Mouse (Mus musculus): ENCODE measurements at regions not wholly inside any gene's neighbourhood (a gene's known extent, or its start where the extent isn't known, plus 50 kb on each side); places are given as distances from the start of the nearest gene placed in this dataset.

GRCm38 (mm10) chr17:7677301-7677700, 149.8 kb downstream of the Fndc1 start:
- TF ChIP-seq POLR2A (IDR thresholded peaks at IDR 0.05; ENCODE audit: insufficient read length, low read depth) (no peak), CEBPB (IDR thresholded peaks at IDR 0.05; ENCODE audit: insufficient read depth, poor library complexity, severe bottlenecking) (no peak)

Data from myocyte (in vitro differentiated cells).